Mouse (Mus musculus) midbrain, embryonic 10.5 days (tissue): ENCODE results near the gene Map3k6. TPM values are rescaled to one million over a fixed set of nuclear protein-coding genes. Genes with fewer than 3 reads are reported as not detected.

Experiments
- DNase-seq: peaks from one replicate; pipeline ENCODE4 v3.0.0-alpha.2; 2017; ENCODE audit warnings: low spot score
- H3K27ac ChIP-seq: fragments of 300-500 bp; sonication (generic); replicated peaks from 2 replicates; pipeline ENCODE4 v1.5.1; 2016; ENCODE audit warnings: mild to moderate bottlenecking
- H3K27me3 ChIP-seq: fragments of 300-500 bp; sonication (generic); 2 replicates; pipeline ENCODE4 v1.6.1; 2016; ENCODE audit warnings: low read depth, mild to moderate bottlenecking; ENCODE audit not compliant: poor library complexity, severe bottlenecking
- H3K36me3 ChIP-seq: fragments of 300-500 bp; sonication (generic); 2 replicates; pipeline ENCODE4 v1.6.1; 2016; ENCODE audit warnings: mild to moderate bottlenecking, moderate library complexity
- H3K4me1 ChIP-seq: fragments of 300-500 bp; sonication (generic); 2 replicates; pipeline ENCODE4 v1.6.1; 2016
- H3K4me3 ChIP-seq: fragments of 300-500 bp; sonication (generic); 2 replicates; pipeline ENCODE4 v1.5.1; 2016; ENCODE audit warnings: mild to moderate bottlenecking, moderate library complexity
- H3K9me3 ChIP-seq: fragments of 300-500 bp; sonication (generic); replicated peaks from 2 replicates; pipeline ENCODE4 v1.6.1; 2016; ENCODE audit warnings: mild to moderate bottlenecking
- WGBS: fragments of 180-500 bp; shearing (Covaris S2); methylation state at CpG from one replicate; pipeline ENCODE4 v1.1.7; 2016; 5-methylcytosine and 5-hydroxymethylcytosine counted together
- polyA plus RNA-seq: library from polyadenylated mRNA; unstranded; fragments of >200 nt; fragmentation: Nextera tagmentation; extraction: Ambion mirVana; gene quantifications from 2 replicates; pipeline ENCODE4 v1.2.1, GENCODE M21; 2016

Gene Map3k6
- polyA plus RNA-seq, 1 experiment from 2014 or later: 2.6 TPM

DNA sequence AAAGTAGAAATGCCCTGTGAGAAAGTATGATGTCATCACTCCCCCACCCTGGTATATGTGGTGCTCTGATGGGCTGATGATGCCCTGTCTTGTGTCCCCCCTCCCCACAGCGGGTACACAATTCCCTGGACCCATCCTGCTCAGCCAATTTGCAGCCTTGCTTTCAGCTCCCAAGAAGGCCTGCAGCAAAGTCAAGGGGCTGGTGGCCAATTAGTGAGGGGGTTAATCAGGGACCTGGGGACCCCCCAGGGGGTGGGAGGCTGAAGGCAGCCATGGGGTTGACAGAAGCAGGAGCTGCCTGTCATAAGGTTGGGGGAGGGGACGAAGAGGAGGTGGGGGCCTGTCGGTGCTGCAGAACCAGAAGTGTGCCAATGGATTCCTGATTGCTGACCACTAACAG is 37.0 kb upstream of the Map3k6 start:
- Histone ChIP-seq H3K27me3 (peaks cover 10% of the 10 kb centered on the region), H3K4me3 (no peak overlapping the region), H3K9me3 (no peaks in the 10 kb centered on the region), H3K27ac (no peak overlapping the region), H3K4me1 (peaks cover 49% of the 10 kb centered on the region), H3K36me3 (no peaks in the 10 kb centered on the region)
- DNase-seq: no peak
- 75% methylated on average over 3 of the region's 3 CpGs for WGBS

DNA sequence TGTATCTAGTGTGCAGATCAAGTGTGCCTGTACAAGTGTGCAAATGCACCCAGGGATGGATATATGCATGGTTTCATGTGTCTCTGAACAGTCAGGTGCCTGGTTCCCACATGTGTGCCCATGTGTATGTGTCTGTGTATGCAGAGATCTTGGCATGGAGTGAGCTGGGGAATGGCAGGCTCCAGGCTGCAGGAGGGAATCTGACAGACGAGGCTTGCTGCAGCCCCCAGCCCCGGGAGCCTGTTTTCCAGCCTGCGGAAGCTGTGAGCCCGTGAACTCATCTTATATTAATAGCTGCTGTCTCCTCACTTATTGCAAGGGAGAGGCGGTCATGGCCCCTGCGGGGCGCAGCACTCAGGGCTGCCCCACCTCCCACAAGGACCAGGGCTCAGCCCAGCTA is 36.2 kb upstream of the Map3k6 start:
- DNase-seq: no peak
- 64% methylated on average over 7 of the region's 7 CpGs for WGBS
- no peaks in the 10 kb centered on the region for H3K36me3 ChIP-seq
- no peak overlapping the region for H3K4me3 ChIP-seq
- peak overlapping the region; percentile 59; the same call in 1 of the 2 replicates for H3K27ac ChIP-seq
- peaks cover 15% of the 10 kb centered on the region for H3K27me3 ChIP-seq
- peaks cover 44% of the 10 kb centered on the region for H3K4me1 ChIP-seq
- no peaks in the 10 kb centered on the region for H3K9me3 ChIP-seq

DNA sequence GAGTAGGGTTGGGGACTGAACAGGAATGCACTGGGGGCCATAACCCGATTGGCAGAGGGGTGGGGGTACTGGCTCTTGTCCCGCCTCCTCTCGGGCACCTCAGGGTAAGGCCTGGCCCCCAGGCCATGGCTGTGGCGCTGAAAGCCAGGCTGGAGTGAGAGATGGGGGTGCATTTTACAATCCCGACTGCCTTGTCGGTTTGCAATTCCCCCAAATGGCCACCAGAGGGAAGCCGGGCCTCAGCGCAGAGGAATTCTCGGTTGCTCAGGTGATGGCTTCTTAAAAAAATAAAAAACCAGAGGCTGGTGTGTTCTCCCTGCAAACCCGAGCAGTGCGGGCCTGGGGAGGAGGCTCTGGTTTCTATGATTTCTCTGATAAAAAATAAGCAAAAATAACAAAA is 31.3 kb upstream of the Map3k6 start:
- H3K27me3 ChIP-seq: peaks cover 59% of the 10 kb centered on the region
- no peaks in the 10 kb centered on the region for H3K9me3 ChIP-seq
- no peaks in the 10 kb centered on the region for H3K36me3 ChIP-seq
- H3K4me3 ChIP-seq: no peak overlapping the region
- peak; percentile 63 for DNase-seq
- H3K4me1 ChIP-seq: peaks cover 40% of the 10 kb centered on the region
- no peak overlapping the region for H3K27ac ChIP-seq
- WGBS: 7% methylated on average over 11 of the region's 11 CpGs

DNA sequence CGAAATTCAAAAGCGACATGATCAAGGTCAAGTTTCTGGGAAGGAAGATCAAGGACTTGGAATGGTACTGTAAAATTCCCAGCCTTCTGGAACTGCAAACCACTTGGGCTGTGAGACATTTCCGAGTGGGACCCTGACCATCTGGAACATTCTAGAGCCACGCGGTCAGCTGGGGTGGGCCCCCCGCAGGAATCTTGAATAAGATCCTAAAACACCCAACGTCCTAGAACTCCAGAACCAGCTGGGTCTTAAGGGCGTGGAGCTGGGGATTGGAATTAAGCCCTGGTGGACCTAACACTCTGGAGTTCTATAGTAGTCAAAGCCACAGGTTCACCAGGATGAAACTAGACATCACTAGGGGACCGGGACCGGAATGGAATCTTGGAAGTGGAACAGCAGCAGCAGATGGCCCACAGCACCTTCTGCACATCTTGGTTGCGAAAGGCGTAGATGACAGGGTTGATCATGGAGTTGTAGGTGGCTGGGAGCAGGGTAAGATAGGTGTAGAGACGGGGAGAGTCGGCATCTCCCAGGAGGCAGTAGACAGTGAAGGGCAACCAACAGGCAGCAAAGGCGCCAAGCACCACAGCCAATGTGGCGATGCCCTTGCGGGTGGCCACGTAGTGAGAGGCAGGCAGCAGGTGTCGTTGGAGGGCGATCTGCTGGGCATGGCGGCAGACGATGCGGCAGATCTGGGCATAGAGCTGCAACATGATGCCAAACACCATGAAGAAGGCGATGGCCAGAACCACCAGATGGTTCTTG is 30.4 kb upstream of the Map3k6 start:
- peaks cover 67% of the 10 kb centered on the region for H3K27me3 ChIP-seq
- no peaks in the 10 kb centered on the region for H3K9me3 ChIP-seq
- WGBS: 93% methylated on average over 24 of the region's 24 CpGs
- no peak for DNase-seq
- no peak overlapping the region for H3K4me3 ChIP-seq
- H3K4me1 ChIP-seq: peaks cover 32% of the 10 kb centered on the region
- H3K36me3 ChIP-seq: no peaks in the 10 kb centered on the region
- no peak overlapping the region for H3K27ac ChIP-seq

DNA sequence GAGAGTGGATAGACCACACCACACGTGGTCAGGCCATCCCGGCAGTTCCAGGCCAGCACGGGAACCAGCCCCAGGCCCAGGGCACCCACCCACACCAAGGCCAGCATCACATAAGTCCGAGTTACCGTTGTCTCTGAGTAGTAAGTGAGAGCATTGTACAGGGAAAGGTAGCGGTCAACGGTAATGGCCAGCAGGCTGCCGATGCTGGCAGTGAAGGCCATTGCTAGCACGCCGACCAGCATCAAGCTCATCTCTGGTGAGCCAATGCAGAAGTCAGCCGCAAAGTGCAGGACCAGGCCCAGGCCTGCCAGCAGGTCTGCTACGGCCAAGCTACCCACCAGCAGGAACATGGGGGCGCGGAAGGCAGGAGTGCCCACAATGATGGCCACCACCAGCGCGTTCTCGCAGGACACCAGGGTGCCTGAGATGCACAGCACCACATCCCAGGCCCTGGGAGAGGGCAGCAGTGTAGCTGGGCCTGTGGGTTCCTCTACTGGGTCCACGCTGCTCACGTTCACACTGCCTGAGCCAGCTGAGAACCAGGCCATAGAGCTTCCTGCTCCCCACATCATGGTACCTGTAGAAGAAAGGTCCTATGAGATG is 29.7 kb upstream of the Map3k6 start:
- 94% methylated on average over 19 of the region's 19 CpGs for WGBS
- H3K27me3 ChIP-seq: peaks cover 74% of the 10 kb centered on the region

DNA sequence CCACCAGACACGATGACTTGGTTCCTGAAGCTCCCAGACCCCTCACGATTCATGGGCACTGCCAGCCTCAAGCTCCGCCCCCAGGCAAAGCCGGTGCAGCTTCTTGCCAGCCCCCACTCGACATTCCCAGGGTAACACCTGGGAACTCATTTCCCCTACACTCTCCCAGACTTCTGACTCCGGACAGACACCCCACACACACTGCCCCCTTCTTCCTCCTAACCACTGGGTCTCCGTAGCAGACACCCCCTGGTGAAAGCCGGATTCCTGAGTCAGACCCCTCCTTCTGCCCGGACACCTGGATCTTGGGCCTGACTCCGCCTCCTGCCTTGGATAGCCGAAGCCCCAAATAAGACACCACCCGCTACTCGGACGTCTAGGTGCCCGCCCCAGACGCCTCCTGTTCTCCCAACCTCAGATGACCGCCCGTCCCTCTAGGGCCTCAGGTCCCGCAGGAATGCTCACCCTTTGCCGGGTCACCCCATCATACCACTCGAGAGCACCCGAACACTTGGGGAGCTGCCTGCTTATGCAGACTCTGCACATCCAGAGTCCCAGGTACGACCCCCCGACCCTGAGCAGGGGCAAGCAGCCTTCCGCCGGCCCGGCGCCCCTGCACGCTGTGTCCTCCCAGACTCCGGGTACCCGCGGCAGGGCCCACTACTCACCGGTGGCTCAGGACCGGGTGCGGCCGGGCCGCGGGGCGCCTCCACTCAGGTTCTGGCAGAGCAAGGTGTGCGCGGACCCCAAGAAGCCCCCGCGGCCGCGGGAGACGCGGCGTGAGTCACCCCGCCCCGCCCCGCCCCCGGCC is 28.7 kb upstream of the Map3k6 start, which contains the start of the genes Cd164l2 and Gpr3:
TSS of gene Cd164l2 (plus strand) at position 381 of the 811 bp plus-strand sequence.
TSS of gene Gpr3 (minus strand) at position 786 of the 811 bp plus-strand sequence.
- Histone ChIP-seq H3K36me3 (no peaks in the 10 kb centered on the region), H3K4me3 (peak within 1 kb of the TSS; percentile 75), H3K27ac (peak within 1 kb of the TSS; percentile 70; the same call in 1 of the 2 replicates), H3K9me3 (no peaks in the 10 kb centered on the region), H3K27me3 (peaks cover 79% of the 10 kb centered on the region), H3K4me1 (peaks cover 32% of the 10 kb centered on the region)
- no peak for DNase-seq
- 1% methylated on average over 52 of the region's 52 CpGs for WGBS

More for the DNA sequence above, 29.7 kb upstream of the Map3k6 start:
- H3K9me3 ChIP-seq: no peaks in the 10 kb centered on the region
- no peak overlapping the region for H3K4me3 ChIP-seq
- H3K27ac ChIP-seq: no peak overlapping the region
- DNase-seq: no peak
- no peaks in the 10 kb centered on the region for H3K36me3 ChIP-seq
- H3K4me1 ChIP-seq: peaks cover 32% of the 10 kb centered on the region

DNA sequence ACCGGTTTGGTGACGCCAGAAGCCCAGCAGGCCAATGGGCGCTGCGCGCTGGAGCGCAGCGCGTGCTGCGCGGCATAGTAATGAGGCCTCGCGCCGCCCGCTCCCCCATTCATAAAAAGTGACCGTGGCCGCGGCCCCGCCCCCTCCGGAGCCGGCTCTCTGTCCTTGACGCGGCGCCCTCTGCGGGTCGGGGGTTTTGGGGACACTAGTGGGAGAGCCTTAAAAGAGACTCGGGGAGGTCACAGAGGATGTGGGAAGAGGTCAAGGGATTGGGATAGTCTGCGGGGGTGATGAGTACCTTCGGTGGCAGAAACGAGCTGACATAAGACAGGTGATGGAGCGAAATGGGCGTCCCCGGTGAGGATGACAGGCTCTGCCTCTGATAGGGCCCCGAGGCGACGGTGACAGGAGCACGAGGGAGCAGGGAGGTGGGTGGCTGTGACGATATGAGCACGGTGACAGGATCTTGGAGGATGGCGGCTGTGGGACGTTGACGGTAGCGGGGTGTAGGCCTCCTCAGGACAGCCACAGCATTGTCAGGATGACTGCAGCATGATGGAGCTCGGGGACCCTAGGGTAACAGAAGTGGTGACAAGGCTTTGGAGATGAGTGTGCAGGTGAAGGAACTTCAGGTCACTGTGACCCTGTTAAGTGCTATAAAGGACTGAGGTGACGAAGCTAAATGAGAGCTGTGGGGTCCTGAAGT is 27.9 kb upstream of the Map3k6 start:
- 2% methylated on average over 44 of the region's 44 CpGs for WGBS

DNA sequence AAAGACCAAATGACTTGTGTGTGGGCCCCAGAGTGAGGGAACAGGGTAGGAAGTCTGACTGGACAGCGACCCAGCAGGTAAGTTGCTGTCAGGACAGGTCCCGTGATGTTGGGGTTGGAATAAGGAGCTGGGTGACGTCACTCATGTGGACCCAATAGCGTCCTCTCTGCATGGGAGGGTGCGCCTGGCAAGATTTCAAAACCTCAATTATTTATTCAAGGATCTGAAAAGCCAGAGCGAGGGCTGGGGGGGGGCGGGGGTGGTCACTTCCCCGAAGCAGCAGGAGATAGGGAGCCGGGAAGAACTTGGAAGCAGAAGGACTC is 27.4 kb upstream of the Map3k6 start:
- peaks cover 80% of the 10 kb centered on the region for H3K27me3 ChIP-seq
- peak overlapping the region; percentile 75 for H3K4me3 ChIP-seq
- no peak overlapping the region for H3K27ac ChIP-seq
- H3K36me3 ChIP-seq: no peaks in the 10 kb centered on the region
- no peaks in the 10 kb centered on the region for H3K9me3 ChIP-seq
- 0% methylated on average over 9 of the region's 9 CpGs for WGBS
- DNase-seq: no peak
- H3K4me1 ChIP-seq: peaks cover 39% of the 10 kb centered on the region

More for the DNA sequence above, 27.9 kb upstream of the Map3k6 start:
- H3K27me3 ChIP-seq: peaks cover 80% of the 10 kb centered on the region
- no peaks in the 10 kb centered on the region for H3K36me3 ChIP-seq
- peak; percentile 83 for DNase-seq
- H3K27ac ChIP-seq: peak overlapping the region; percentile 70; the same call in 1 of the 2 replicates
- no peaks in the 10 kb centered on the region for H3K9me3 ChIP-seq
- H3K4me1 ChIP-seq: peaks cover 34% of the 10 kb centered on the region
- H3K4me3 ChIP-seq: peak overlapping the region; percentile 75

DNA sequence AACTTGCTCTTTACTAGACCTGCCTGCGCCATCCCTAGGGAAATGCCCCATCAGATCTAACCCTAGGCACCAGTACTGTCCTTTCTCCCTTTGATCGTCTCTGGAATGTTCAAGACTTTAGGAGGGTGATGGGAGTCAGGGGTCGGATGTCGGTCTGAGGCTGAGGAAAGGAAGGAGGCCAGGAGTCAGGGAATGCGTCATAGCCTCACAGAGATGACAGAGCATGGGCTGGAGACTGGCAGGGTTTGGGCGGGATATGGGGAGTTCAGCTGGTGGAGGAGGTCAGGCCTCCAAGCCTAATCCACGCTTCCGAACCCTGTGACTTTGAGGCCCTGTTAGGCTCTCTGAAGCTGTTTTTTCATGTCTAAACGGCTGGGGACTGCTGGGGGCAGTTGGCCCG is 27.0 kb upstream of the Map3k6 start:
- no peak for DNase-seq
- peaks cover 80% of the 10 kb centered on the region for H3K27me3 ChIP-seq

DNA sequence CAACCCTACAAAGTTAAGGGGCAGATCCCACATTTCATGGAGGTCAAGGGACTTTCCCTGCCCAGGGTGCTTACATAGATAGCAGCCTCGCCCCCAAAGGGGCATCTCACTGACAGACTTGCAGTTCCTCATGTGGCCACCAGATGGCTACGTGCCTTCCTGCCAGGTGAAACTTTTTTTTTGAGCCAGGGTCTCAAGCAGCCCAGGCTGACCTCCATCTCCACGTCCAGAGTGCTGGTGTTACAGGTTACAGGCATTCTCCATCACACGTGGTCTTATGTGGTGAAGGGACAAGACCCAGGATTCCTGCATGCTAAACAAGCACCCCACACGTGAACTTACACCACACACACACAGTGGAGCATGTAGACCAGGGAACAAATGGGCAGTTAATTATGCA is 23.0 kb upstream of the Map3k6 start:
- WGBS: 2% methylated on average over 5 of the region's 5 CpGs
- H3K27me3 ChIP-seq: peaks cover 87% of the 10 kb centered on the region
- H3K27ac ChIP-seq: no peak overlapping the region

More for the DNA sequence above, 27.0 kb upstream of the Map3k6 start:
- no peaks in the 10 kb centered on the region for H3K36me3 ChIP-seq
- 7% methylated on average over 10 of the region's 10 CpGs for WGBS
- H3K27ac ChIP-seq: no peak overlapping the region
- no peaks in the 10 kb centered on the region for H3K9me3 ChIP-seq
- peak overlapping the region; percentile 75 for H3K4me3 ChIP-seq
- H3K4me1 ChIP-seq: peaks cover 39% of the 10 kb centered on the region

DNA sequence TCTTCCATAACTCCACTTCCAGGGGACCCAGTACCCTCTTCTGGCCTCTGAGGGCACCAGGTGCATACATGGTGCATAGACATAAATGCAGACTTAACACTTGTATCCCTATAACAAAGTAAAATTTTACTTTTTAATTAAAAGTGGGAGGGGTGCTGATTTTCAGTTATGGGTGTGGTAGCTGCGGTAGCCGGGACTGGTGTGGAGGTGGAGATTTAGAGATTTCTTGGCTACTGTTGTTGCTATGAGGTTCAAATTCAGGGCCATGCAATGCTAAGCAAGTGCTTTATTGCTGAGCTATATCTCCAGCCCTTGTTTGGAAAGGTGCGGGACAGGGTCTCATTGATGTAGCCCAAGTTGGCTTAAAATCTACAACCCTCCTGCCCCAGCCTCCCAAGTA is 21.9 kb upstream of the Map3k6 start:
- Histone ChIP-seq H3K27ac (no peak overlapping the region), H3K4me1 (peaks cover 29% of the 10 kb centered on the region), H3K27me3 (peaks cover 87% of the 10 kb centered on the region), H3K4me3 (no peak overlapping the region), H3K36me3 (no peaks in the 10 kb centered on the region), H3K9me3 (no peaks in the 10 kb centered on the region)
- WGBS: 93% methylated on average over 3 of the region's 3 CpGs
- no peak for DNase-seq

More for the DNA sequence above, 23.0 kb upstream of the Map3k6 start:
- peak; percentile 73 for DNase-seq
- no peaks in the 10 kb centered on the region for H3K36me3 ChIP-seq
- H3K9me3 ChIP-seq: no peaks in the 10 kb centered on the region
- H3K4me1 ChIP-seq: peaks cover 32% of the 10 kb centered on the region
- H3K4me3 ChIP-seq: no peak overlapping the region

DNA sequence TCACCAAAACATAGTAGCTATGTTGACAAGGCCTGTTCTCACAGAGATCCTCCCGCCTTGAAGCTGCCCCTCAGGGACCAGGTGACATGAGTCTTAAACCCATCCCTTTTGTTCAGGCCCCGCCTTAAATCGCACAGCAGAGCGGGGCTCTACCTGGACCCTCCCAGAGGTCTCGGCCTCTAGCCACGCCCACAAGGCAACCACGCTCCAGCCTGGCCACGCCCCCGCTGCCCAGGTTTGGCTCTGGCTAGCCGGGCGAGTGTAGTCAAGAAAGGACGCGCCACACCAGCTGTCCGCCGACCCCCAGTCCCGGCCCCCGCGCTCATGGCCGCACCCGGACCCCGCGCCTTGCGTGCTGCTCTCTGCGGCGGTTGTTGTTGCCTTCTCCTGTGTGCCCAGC is 20.0 kb upstream of the Map3k6 start:
- Histone ChIP-seq H3K4me1 (peaks cover 33% of the 10 kb centered on the region), H3K4me3 (peak overlapping the region; percentile 46), H3K9me3 (no peaks in the 10 kb centered on the region), H3K27me3 (peaks cover 68% of the 10 kb centered on the region), H3K36me3 (no peaks in the 10 kb centered on the region), H3K27ac (peak overlapping the region; percentile 46)
- WGBS: under 1% methylated on average over 25 of the region's 25 CpGs
- no peak for DNase-seq
